Mouse (Mus musculus) liver, adult 2 months (tissue): Measurements from ENCODE around the gene Krt16.

Experiments used
- CTCF ChIP-seq: fragments of 200-500 bp; IDR thresholded peaks from 2 replicates; pipeline ENCODE4 v1.5.1; 2011; ENCODE audit warnings: low read depth, low read length, control low read depth
- POLR2A ChIP-seq: fragments of 200-500 bp; IDR thresholded peaks from 2 replicates; pipeline ENCODE4 v1.6.1; 2011; ENCODE audit warnings: low read length, control low read depth; ENCODE audit not compliant: insufficient read depth; ENCODE audit errors: extremely low read depth

- no peak for TF ChIP-seq CTCF
- no peak for TF ChIP-seq POLR2A
These were observed 40.2 kb downstream of the Krt16 start for GRCm38 (mm10) chr11:100208542-100208941.
